Mouse (Mus musculus): ENCODE results near the gene Ppm1k.
"Not testable (repeated sequence)": the region's sequence is repeated elsewhere in the genome, so short reads cannot be mapped to it uniquely, and the experiment has no call there.

Gene Ppm1k

DNA sequence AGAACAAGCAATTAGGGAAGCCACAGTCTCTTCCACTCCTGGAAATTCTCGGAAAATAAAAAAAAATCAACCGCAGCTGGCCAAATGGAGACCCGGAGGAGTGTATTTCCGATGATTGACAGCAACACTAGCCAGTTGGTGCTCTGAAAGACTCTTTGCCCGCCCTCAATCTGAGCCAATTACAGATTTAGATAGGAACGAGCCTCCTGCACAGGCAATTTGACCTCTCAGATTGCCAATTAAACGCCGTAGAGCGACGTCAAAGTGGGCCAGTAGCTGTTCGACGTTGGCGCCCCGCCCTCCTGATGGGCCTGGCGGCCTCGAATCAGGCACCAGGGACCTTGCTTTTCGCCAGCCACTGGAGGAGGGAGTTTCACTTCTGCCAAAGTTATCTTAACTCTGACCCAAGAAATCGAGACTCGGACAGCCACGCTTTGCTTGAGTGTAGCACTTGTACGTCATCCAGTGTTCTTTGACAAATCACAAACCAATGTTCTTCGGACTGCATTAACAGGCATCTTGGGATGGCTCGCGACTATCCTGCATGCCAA lies at the start of gene Ppm1k:
TSS of gene Ppm1k (minus strand) at position 83 of the 551 bp plus-strand sequence.
- DNase-seq (ENCODE audit: low read depth, low spot score) = peak; percentile 97

DNA sequence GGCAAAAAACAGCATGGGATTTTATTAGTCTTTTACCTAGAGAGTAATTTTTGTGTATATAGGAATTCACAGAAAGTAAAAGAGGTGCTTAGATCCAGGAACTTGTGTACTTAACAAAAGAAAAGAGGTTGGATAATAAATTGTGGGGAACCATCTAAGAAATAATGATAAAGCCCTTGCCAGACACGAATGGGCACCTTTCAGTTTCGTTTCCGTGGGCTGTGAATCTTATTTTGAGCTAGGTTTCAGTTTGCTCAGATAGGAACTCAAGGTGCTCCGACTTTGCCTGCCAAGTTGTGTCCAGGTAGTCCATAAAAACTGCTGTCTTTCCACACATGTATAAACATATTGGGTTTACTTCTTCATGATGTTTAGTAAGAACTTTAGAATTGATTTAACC lies 47.1 kb upstream of the Ppm1k start:
- DNase-seq (ENCODE audit: low read depth, low spot score) = no peak

GRCm38 (mm10) chr6:57581595-57581994 lies 46.3 kb upstream of the Ppm1k start:
- no peak for DNase-seq (ENCODE audit: low read depth, low spot score)

GRCm38 (mm10) chr6:57580881-57581548 lies 45.7 kb upstream of the Ppm1k start, which contains the start of gene Herc6:
Gene Herc6 (plus strand): TSS chr6:57581000.
- peak; percentile 68 for DNase-seq (ENCODE audit: low read depth, low spot score)

- no peak for DNase-seq (ENCODE audit: low read depth, low spot score)
Observed at GRCm38 (mm10) chr6:57571587-57571986, 36.3 kb upstream of the Ppm1k start.

DNA sequence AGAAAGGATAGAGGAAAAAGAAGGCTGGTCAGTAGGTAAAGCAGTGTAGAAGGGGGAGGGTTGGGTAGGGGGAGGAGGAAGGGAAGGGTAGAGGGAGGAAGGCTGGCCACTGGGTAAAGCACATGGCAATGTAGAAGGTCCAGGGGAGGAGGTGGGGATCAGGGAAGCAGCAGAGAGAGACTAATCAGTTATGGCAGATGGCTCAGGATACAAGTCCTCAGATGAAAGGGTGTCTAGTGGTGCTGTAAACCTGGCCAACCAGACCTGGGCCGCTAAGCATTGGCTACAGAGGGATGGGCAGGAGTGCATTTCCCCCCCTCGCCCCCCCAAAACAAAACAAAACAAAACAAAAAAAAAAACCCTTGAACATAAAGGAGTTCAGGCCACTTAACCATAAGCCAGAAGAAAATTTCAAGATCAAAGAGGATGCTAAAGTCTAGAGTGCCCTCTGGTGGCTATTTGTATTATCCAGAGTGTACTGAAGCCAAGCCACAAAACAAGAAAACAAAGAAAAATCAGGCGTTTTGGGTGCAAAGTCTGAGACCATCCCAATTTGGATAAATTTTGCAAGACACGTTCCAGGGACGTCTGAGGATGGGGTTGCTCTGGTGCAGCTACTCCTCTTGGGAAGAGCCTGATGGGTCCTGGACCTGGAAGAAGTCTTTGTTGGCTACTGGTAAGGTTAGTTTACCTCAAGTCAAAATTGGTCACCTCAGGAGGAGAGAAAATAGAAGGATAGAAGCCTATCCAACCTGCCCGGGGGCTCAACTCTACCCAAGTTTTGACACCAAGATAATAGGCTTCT lies 35.1 kb upstream of the Ppm1k start:
- peak; percentile 65 for DNase-seq (ENCODE audit: low read depth, low spot score)

- DNase-seq (ENCODE audit: low read depth, low spot score) = no peak
Observed at GRCm38 (mm10) chr6:57567630-57568029, 32.4 kb upstream of the Ppm1k start.

DNA sequence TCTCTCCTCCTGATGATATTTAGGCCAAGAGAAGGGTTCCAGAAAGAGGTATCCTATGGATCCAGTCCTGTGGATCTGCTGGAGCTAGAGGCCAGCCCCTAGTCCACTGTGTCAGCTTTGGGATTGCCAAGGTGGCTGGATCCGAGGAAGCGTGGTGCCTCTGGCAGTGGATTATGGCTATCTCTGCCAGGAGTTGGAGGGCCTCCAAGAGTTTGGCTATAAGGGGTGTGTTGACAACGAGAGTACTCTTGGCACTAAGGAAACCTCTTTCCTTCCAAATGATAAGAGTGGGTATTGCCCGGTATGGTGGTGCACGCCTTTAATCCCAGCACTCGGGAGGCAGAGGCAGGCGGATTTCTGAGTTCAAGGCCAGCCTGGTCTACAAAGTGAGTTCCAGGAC lies 30.2 kb upstream of the Ppm1k start:
- DNase-seq (ENCODE audit: low read depth, low spot score) = no peak

DNA sequence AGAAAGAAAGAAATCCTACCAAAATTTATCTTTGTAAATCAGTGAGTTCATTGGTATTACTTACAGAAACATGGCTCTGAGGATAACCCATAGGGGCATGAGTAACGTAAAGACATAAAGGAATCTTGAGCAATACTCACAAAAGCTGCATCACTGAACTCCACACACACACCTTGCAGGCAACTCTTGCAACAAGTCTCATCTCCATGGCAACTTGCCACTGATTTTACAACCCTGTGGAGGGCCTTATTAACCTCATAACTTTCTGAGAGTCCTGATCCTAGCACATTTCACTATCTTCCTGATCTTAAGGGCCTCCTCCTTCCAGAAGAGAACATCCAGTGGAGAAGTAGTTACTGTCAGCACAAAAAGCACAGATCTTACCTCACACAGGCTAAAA lies 28.2 kb upstream of the Ppm1k start:
- no peak for DNase-seq (ENCODE audit: low read depth, low spot score)

DNA sequence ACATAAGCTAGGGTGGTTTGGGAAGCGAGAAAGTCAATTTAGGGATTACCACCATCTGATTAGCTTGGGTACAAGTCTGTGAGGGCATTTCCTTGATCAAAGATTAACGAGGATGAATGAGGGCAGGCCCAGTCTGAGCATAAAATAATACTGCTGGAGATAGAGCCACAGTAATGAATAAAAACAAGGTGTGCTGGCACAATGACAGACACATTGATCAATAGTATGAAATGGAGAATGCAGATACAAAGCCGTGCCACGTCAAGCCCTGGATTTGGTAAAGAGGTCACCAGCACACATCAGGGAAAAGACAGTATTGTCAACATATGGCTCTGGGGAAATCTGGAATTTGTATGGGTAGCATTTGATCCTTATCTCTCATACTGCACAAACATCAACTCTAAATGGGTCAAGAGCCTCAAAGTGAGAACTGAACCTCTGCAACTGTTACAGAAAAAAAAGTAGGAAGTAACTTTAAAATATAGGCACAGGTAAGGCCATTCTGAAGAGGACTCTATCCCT lies 22.6 kb upstream of the Ppm1k start:
- DNase-seq (ENCODE audit: low read depth, low spot score) = no peak

DNA sequence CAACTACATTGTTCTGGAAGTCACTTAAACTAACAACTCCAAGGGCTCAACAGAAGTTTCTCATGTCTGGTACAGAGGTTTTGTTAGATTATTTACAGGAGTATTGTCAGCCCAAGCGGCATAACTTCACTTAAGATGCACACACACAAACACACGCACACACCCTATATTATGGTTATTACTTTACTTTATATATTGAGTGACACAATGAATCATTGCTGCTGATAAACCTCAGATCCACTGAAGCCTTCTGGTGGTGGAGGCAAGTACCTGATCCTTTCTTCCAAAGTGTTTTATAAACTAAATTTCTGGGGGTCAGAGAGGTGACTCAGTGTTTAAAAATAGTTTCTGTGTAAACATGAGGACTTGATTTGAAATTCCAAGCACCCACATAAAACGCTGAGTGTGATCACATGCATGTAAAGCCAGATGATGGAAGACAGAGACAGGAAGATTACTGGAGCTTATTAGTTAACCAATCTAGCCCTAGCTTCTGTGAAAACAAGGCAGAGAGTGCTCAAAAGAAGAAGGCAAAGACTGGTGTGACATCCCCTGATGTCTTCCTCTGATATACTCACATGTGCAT lies 16.0 kb upstream of the Ppm1k start:
- no peak for DNase-seq (ENCODE audit: low read depth, low spot score)

GRCm38 (mm10) chr6:57544866-57545265 lies 9.6 kb upstream of the Ppm1k start:
- no peak for DNase-seq (ENCODE audit: low read depth, low spot score)

GRCm38 (mm10) chr6:57543591-57543990 lies 8.3 kb upstream of the Ppm1k start:
- DNase-seq (ENCODE audit: low read depth, low spot score) = not testable (repeated sequence)

DNA sequence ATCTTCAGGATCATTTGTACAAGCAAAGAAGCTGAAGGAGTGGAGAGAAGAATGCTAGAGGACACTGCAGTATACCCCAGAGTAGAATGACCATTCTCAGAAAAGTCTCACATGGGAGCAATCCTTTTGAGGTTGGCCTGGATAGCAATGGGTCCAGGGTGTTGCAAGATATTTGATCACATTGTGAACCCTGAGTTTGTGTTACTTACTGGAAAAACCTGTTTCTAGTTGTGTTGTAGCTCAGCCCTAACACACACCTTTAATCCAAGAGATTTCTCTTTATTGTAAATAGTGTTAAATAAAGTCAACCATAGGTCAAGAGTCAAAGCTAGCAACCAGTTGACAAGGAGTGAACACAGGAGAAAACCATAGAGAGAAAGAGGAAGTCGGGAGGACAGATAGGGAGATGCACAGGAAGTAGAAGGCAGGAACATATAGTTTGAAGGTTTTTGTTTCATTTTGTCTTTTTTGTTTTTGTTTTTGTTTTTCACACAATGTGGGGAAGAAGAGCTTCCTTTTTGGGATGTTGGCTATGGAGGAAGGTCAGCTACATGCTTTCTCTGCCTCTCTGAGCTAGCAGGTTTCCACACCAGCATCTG lies 6.6 kb upstream of the Ppm1k start:
- DNase-seq (ENCODE audit: low read depth, low spot score) = no peak

DNA sequence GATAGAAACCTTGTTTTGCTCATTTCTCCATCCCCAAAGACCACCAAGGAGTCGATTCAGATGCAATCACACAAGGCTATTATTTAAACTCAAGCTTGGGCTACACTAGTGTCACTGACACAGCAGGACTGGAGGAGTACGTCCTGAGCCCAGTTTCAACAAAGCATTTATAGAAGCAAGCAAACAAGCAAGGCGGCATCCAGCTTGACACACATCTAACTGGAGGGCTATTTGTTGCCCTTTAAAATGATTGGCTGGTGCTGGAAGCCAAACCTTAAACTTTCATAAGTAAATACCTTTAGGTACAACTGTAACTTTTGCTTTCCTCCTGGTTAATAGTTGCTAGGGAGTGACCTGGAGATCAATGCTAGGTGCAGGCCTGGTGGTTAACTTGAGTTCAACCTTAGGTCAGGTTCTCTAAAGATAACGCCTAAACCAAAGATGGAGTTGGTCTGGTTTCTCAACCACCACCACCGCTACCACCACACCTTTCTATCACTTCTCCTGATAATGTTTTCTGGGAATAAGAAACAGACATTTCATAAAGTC lies 5.8 kb upstream of the Ppm1k start:
- DNase-seq (ENCODE audit: low read depth, low spot score) = no peak

GRCm38 (mm10) chr6:57537887-57538286 lies 2.6 kb upstream of the Ppm1k start:
- DNase-seq (ENCODE audit: low read depth, low spot score) = no peak

GRCm38 (mm10) chr6:57535971-57536669 lies 852 bp upstream of the Ppm1k start:
- DNase-seq (ENCODE audit: low read depth, low spot score) = peak; percentile 18

DNA sequence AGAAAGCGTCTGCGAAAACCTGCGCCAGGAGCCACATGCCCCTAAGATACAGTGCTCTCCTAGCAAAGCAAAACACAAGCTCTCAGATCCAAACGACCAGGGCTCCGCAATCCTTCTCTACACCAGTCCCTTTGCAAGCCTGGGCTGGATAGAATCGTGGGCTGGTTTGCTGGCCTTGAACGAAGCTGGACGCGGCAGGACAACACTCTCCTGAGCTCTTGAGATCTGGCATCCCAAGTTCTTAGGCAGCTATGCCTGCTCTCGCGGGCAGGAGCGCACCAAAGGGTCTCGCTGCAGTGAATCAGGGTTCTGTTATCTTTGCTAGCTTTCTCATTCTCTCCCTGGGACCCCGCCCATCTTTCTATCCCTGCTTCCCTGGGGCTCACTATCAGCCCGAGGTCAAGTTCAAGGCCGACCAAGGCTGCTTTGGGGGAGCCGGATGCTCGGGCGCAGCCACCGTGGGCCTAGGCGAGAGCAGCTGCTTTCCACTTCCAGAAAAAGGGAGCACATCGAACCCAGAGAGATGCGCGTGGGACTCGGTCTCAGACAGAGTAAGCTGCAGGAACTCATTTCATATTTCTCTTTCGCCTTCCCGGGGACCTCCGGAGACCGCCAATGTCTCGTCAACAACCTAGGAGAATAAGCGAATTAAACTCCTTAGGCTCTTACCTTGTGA lies 519 bp downstream of the Ppm1k start:
- DNase-seq (ENCODE audit: low read depth, low spot score) = peak; percentile 70

- DNase-seq (ENCODE audit: low read depth, low spot score) = peak; percentile 17
Observed at GRCm38 (mm10) chr6:57534231-57534610, 1.0 kb downstream of the Ppm1k start.

DNA sequence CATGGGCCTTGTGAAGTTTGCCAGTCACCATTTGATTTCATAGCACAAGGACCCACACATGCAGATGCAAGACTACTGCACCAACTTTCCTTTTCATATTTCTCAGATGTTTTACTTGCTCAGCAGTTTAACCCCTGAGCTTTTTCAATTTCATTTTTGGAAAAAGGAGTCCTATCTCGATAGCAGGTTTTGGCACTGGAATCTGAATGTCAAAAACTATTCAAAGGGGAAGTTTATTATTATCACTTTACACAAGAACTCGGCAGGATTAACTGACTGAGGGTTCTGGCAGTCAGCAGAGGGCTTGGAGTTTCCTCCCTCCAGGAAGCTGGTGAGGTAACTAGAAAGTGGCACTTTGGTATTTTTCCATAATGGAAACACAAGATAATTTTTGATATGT lies 1.9 kb downstream of the Ppm1k start:
- DNase-seq (ENCODE audit: low read depth, low spot score) = no peak
